Mouse (Mus musculus): ENCODE results near the gene Slc26a9. TPM values are rescaled to one million over a fixed set of nuclear protein-coding genes. Genes with fewer than 3 reads are reported as not detected.

The Slc26a9 gene
- polyA plus RNA-seq, 1 experiment: 1.1 TPM

DNA sequence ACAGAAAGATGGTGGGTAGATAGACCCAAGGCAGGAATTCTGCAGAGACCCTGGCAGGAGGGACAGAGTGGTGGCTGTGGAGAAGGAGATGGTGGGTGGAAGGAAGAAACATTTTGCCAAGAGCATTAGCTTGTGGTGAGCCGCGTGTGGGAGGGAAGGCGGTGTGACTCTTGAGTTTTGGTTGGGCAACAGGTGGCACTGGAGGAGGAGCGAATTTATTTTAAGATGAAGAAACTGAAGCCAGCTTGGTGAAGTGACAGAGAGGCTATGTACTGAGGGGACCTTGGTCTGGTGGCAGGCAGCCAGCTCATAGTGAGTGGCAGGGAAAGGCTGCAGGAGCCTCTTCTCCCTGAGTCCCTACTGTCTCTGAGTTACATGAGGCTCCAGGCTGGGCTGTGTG lies 11.1 kb downstream of the Slc26a9 start:
- WGBS: 10% methylated on average over 4 of the region's 4 CpGs
- H3K27me3 ChIP-seq (ENCODE audit: control insufficient read depth, insufficient read depth, low read length): no peaks in the 10 kb centered on the region
- H3K27ac ChIP-seq (ENCODE audit: control insufficient read depth, insufficient read depth, low read length): no peak overlapping the region
- no peak for DNase-seq
- peaks cover 6% of the 10 kb centered on the region; the same call in 1 of the 2 replicates for H3K4me1 ChIP-seq (replicated peaks; ENCODE audit: control insufficient read depth, insufficient read depth, low read length)
- H3K4me3 ChIP-seq (ENCODE audit: control insufficient read depth, insufficient read depth, low read length): no peak overlapping the region
- H3K36me3 ChIP-seq (ENCODE audit: control insufficient read depth, insufficient read depth, low read length): no peaks in the 10 kb centered on the region
- no peak for TF ChIP-seq POLR2A (IDR thresholded peaks at IDR 0.05; ENCODE audit: control insufficient read depth, extremely low read depth, insufficient read depth, low read length, poor library complexity)
- TF ChIP-seq CTCF (IDR thresholded peaks at IDR 0.05; ENCODE audit: borderline replicate concordance, control insufficient read depth, extremely low read depth, insufficient read depth, low read length, poor library complexity): no peak

- H3K4me1 ChIP-seq (replicated peaks; ENCODE audit: control insufficient read depth, insufficient read depth, low read length): peaks cover 6% of the 10 kb centered on the region; the same call in 1 of the 2 replicates
- no peaks in the 10 kb centered on the region for H3K36me3 ChIP-seq (ENCODE audit: control insufficient read depth, insufficient read depth, low read length)
Observed at GRCm38 (mm10) chr1:131757211-131757610, 13.4 kb downstream of the Slc26a9 start.

DNA sequence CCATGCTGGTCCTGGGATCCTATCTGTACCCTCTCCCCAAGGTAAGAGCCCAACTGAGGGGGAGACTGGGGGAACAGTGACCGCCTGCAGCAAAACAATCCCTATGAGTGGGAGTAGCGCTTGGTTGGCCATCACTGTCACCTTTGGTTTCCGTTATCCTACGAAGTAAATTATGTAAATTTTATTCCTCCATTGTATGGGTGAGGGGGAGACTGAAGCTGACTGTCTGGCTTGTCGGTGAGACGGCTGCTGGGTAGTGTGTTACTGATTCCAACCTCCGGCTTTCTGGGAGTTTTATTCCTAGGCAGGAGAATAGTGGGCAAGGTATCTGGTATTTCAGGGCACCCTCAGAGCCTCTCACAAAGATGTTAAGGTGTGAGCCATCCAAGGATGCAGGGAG lies 15.0 kb downstream of the Slc26a9 start:
- no peak for TF ChIP-seq POLR2A (IDR thresholded peaks at IDR 0.05; ENCODE audit: control insufficient read depth, extremely low read depth, insufficient read depth, low read length, poor library complexity)
- TF ChIP-seq CTCF (IDR thresholded peaks at IDR 0.05; ENCODE audit: borderline replicate concordance, control insufficient read depth, extremely low read depth, insufficient read depth, low read length, poor library complexity): no peak
- WGBS: 97% methylated on average over 7 of the region's 7 CpGs

More at GRCm38 (mm10) chr1:131757211-131757610, 13.4 kb downstream of the Slc26a9 start:
- H3K27me3 ChIP-seq (ENCODE audit: control insufficient read depth, insufficient read depth, low read length): no peaks in the 10 kb centered on the region
- DNase-seq: no peak
- no peak for TF ChIP-seq POLR2A (IDR thresholded peaks at IDR 0.05; ENCODE audit: control insufficient read depth, extremely low read depth, insufficient read depth, low read length, poor library complexity)
- no peak for TF ChIP-seq CTCF (IDR thresholded peaks at IDR 0.05; ENCODE audit: borderline replicate concordance, control insufficient read depth, extremely low read depth, insufficient read depth, low read length, poor library complexity)
- 97% methylated on average over 6 of the region's 6 CpGs for WGBS
- H3K27ac ChIP-seq (ENCODE audit: control insufficient read depth, insufficient read depth, low read length): no peak overlapping the region
- H3K4me3 ChIP-seq (ENCODE audit: control insufficient read depth, insufficient read depth, low read length): no peak overlapping the region

GRCm38 (mm10) chr1:131759667-131760427 lies 16.0 kb downstream of the Slc26a9 start:
- H3K27me3 ChIP-seq (ENCODE audit: control insufficient read depth, insufficient read depth, low read length): no peaks in the 10 kb centered on the region
- H3K4me1 ChIP-seq (replicated peaks; ENCODE audit: control insufficient read depth, insufficient read depth, low read length): peaks cover 4% of the 10 kb centered on the region; the same call in 1 of the 2 replicates
- no peak overlapping the region for H3K27ac ChIP-seq (ENCODE audit: control insufficient read depth, insufficient read depth, low read length)
- DNase-seq: no peak
- TF ChIP-seq CTCF (IDR thresholded peaks at IDR 0.05; ENCODE audit: borderline replicate concordance, control insufficient read depth, extremely low read depth, insufficient read depth, low read length, poor library complexity) (no peak), POLR2A (IDR thresholded peaks at IDR 0.05; ENCODE audit: control insufficient read depth, extremely low read depth, insufficient read depth, low read length, poor library complexity) (no peak)
- no peaks in the 10 kb centered on the region for H3K36me3 ChIP-seq (ENCODE audit: control insufficient read depth, insufficient read depth, low read length)
- H3K4me3 ChIP-seq (ENCODE audit: control insufficient read depth, insufficient read depth, low read length): no peak overlapping the region
- 66% methylated on average over 9 of the region's 9 CpGs for WGBS

More for the DNA sequence above, 15.0 kb downstream of the Slc26a9 start:
- peaks cover 6% of the 10 kb centered on the region; the same call in 1 of the 2 replicates for H3K4me1 ChIP-seq (replicated peaks; ENCODE audit: control insufficient read depth, insufficient read depth, low read length)
- no peak overlapping the region for H3K27ac ChIP-seq (ENCODE audit: control insufficient read depth, insufficient read depth, low read length)
- no peak overlapping the region for H3K4me3 ChIP-seq (ENCODE audit: control insufficient read depth, insufficient read depth, low read length)
- no peaks in the 10 kb centered on the region for H3K36me3 ChIP-seq (ENCODE audit: control insufficient read depth, insufficient read depth, low read length)
- H3K27me3 ChIP-seq (ENCODE audit: control insufficient read depth, insufficient read depth, low read length): no peaks in the 10 kb centered on the region
- DNase-seq: no peak

DNA sequence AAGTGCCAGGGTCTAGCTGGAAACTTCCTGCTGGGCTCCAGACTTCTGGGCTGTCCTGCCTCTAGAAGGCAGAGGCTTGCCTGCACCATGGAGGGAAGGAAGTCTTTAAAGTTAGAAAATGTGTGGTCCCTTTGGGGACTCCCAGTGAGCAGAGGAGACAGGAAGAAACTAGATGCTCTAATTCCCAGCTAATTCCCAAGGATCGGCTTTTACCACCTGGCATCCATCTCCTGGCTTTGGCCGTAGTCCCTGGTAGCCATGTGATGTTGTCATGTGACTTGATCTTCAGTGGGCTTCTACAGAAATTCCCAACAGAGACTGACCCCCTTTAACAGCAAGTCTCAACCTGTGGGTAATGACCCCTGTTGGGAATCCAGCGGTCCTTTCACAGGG lies 16.6 kb downstream of the Slc26a9 start:
- no peak overlapping the region for H3K27ac ChIP-seq (ENCODE audit: control insufficient read depth, insufficient read depth, low read length)
- no peaks in the 10 kb centered on the region for H3K27me3 ChIP-seq (ENCODE audit: control insufficient read depth, insufficient read depth, low read length)
- no peak for TF ChIP-seq CTCF (IDR thresholded peaks at IDR 0.05; ENCODE audit: borderline replicate concordance, control insufficient read depth, extremely low read depth, insufficient read depth, low read length, poor library complexity)
- TF ChIP-seq POLR2A (IDR thresholded peaks at IDR 0.05; ENCODE audit: control insufficient read depth, extremely low read depth, insufficient read depth, low read length, poor library complexity): no peak
- no peaks in the 10 kb centered on the region for H3K36me3 ChIP-seq (ENCODE audit: control insufficient read depth, insufficient read depth, low read length)
- DNase-seq: no peak
- 93% methylated on average over 3 of the region's 3 CpGs for WGBS
- H3K4me1 ChIP-seq (replicated peaks; ENCODE audit: control insufficient read depth, insufficient read depth, low read length): no peaks in the 10 kb centered on the region
- no peak overlapping the region for H3K4me3 ChIP-seq (ENCODE audit: control insufficient read depth, insufficient read depth, low read length)

- no peak for DNase-seq
- Histone ChIP-seq H3K27ac (ENCODE audit: control insufficient read depth, insufficient read depth, low read length) (no peak overlapping the region), H3K36me3 (ENCODE audit: control insufficient read depth, insufficient read depth, low read length) (no peaks in the 10 kb centered on the region), H3K4me1 (replicated peaks; ENCODE audit: control insufficient read depth, insufficient read depth, low read length) (no peaks in the 10 kb centered on the region), H3K4me3 (ENCODE audit: control insufficient read depth, insufficient read depth, low read length) (no peak overlapping the region), H3K27me3 (ENCODE audit: control insufficient read depth, insufficient read depth, low read length) (no peaks in the 10 kb centered on the region)
- WGBS: 69% methylated on average over 13 of the region's 13 CpGs
- no peak for TF ChIP-seq CTCF (IDR thresholded peaks at IDR 0.05; ENCODE audit: borderline replicate concordance, control insufficient read depth, extremely low read depth, insufficient read depth, low read length, poor library complexity)
- TF ChIP-seq POLR2A (IDR thresholded peaks at IDR 0.05; ENCODE audit: control insufficient read depth, extremely low read depth, insufficient read depth, low read length, poor library complexity): no peak
Observed at GRCm38 (mm10) chr1:131761079-131761831, 17.4 kb downstream of the Slc26a9 start.
